Mouse (Mus musculus): ENCODE measurements around the gene H2-T24.
"Not testable (repeated sequence)": the region's sequence is repeated elsewhere in the genome, so short reads cannot be mapped to it uniquely, and the experiment has no call there.

- not testable (repeated sequence) for TF ChIP-seq CTCF (IDR thresholded peaks at IDR 0.05; ENCODE audit: low read depth, low read length); POLR2A (IDR thresholded peaks at IDR 0.05; ENCODE audit: borderline replicate concordance, low read depth, low read length)
Measured at GRCm38 (mm10) chr17:36030703-36031582, 10.6 kb upstream of the H2-T24 start.
